ENCODE assay signal across 14 mouse cellular contexts in genomic region chr19:7334049-7334448, GRCm38 (mm10). TPM values are rescaled to one million over a fixed set of nuclear protein-coding genes. Genes with fewer than 3 reads are reported as not detected.
DNase-seq lines count a peak whose midpoint lies in the region; ATAC-seq and TF ChIP-seq lines count a peak whose summit lies in the region.
"Had no signal": no experiment of that assay in that cellular context is flagged by ENCODE, and none has a peak within 500 bp of the region (broad histone marks: within the 10 kb centered on the region; RNA-seq: fewer than 3 reads in every experiment).

No protein-coding gene starts in this region.

- no peak for DNase-seq in liver, postnatal 0 days
- DNase-seq in kidney, adult 2 months: peak; percentile 77
- peak; percentile 66 to 80 for DNase-seq in lung, adult 18-20 months
- DNase-seq in adrenal gland, postnatal 10 days: no peak
- no peak for DNase-seq in adipocyte (ENCODE audit: low spot score)
- no peak for DNase-seq in left cerebral cortex, adult 9 months (ENCODE audit: low spot score in 2 of 2)
- DNase-seq: cerebellum, postnatal 14 days; heart, postnatal 10 days; right cerebral cortex, postnatal 14 days had no signal

- H3K9ac ChIP-seq in liver, embryonic 15.5 days: no peak overlapping the region
- no peak overlapping the region for H3K9ac ChIP-seq in liver, postnatal 0 days (replicated peaks)
- H3K9ac ChIP-seq in stomach, embryonic 15.5 days: no peak overlapping the region
- H3K9ac ChIP-seq: neural tube, embryonic 15.5 days had no signal

- no peak overlapping the region for H3K27ac ChIP-seq in liver, embryonic 15.5 days (replicated peaks)
- H3K27ac ChIP-seq in liver, postnatal 0 days (ENCODE audit: low read depth): no peak overlapping the region
- peak overlapping the region; percentile 85 for H3K27ac ChIP-seq in kidney, adult 2 months (ENCODE audit: insufficient read depth, low read depth, low read length)
- peak overlapping the region; percentile 87 for H3K27ac ChIP-seq in stomach, embryonic 15.5 days
- H3K27ac ChIP-seq: hindbrain, postnatal 0 days; neural tube, embryonic 15.5 days had no signal

- TF ChIP-seq CTCF in liver, postnatal 0 days (IDR thresholded peaks at IDR 0.05; ENCODE audit: low read depth): no peak
- TF ChIP-seq CTCF in kidney, adult 2 months (conservative IDR thresholded peaks at IDR 0.05; ENCODE audit: insufficient read depth, insufficient read length, low read depth, low read length): no peak

- H3K27me3 ChIP-seq in liver, embryonic 15.5 days: no peaks in the 10 kb centered on the region
- H3K27me3 ChIP-seq in liver, postnatal 0 days (ENCODE audit: insufficient read depth, low read length): no peaks in the 10 kb centered on the region
- H3K27me3 ChIP-seq in kidney, adult 2 months (replicated peaks; ENCODE audit: control insufficient read depth, insufficient read depth, low read length): no peaks in the 10 kb centered on the region
- H3K27me3 ChIP-seq in stomach, embryonic 15.5 days (replicated peaks): no peaks in the 10 kb centered on the region
- H3K27me3 ChIP-seq: neural tube, embryonic 15.5 days had no signal

- H3K4me1 ChIP-seq in liver, embryonic 15.5 days (replicated peaks): peaks cover 46% of the 10 kb centered on the region
- H3K4me1 ChIP-seq in liver, postnatal 0 days (ENCODE audit: insufficient read depth): peaks cover 20% of the 10 kb centered on the region
- peaks cover 22% of the 10 kb centered on the region for H3K4me1 ChIP-seq in kidney, adult 2 months (ENCODE audit: control insufficient read depth, insufficient read depth, low read length)
- H3K4me1 ChIP-seq in stomach, embryonic 15.5 days: peaks cover 36% of the 10 kb centered on the region

- H3K4me3 ChIP-seq in liver, embryonic 15.5 days (replicated peaks): no peak overlapping the region
- H3K4me3 ChIP-seq in liver, postnatal 0 days (ENCODE audit: low read depth, low read length): no peak overlapping the region
- no peak overlapping the region for H3K4me3 ChIP-seq in kidney, adult 2 months (ENCODE audit: insufficient read depth, low read depth, low read length)
- H3K4me3 ChIP-seq in stomach, embryonic 15.5 days (replicated peaks): 0 out of 2 replicates have a peak overlapping the region, but pooled peaks have one; percentile 7
- H3K4me3 ChIP-seq: erythroblast, embryonic 14.5 days; neural tube, embryonic 15.5 days had no signal

- WGBS in liver, embryonic 15.5 days (ENCODE audit: insufficient replicate concordance): 68% methylated on average over 2 of the region's 2 CpGs
- 75% methylated on average over 2 of the region's 2 CpGs for WGBS in liver, postnatal 0 days (ENCODE audit: insufficient replicate concordance)
- WGBS in kidney, adult 2 months: 33% methylated on average over 2 of the region's 2 CpGs
- WGBS in stomach, embryonic 15.5 days: 45% methylated on average over 2 of the region's 2 CpGs

- TF ChIP-seq POLR2A in kidney, adult 2 months (IDR thresholded peaks at IDR 0.05; ENCODE audit: low read depth, low read length): no peak

- TF ChIP-seq EP300 in liver, postnatal 0 days (IDR thresholded peaks at IDR 0.05; ENCODE audit: low read depth): no peak

- H3K36me3 ChIP-seq in liver, embryonic 15.5 days (replicated peaks): peaks cover 29% of the 10 kb centered on the region
- peaks cover 8% of the 10 kb centered on the region for H3K36me3 ChIP-seq in liver, postnatal 0 days (replicated peaks; ENCODE audit: insufficient read depth, low read length)
- H3K36me3 ChIP-seq in kidney, adult 2 months (ENCODE audit: control insufficient read depth, insufficient read depth, low read length): no peaks in the 10 kb centered on the region
- no peaks in the 10 kb centered on the region for H3K36me3 ChIP-seq in stomach, embryonic 15.5 days

- ATAC-seq in liver, embryonic 15.5 days (ENCODE audit: insufficient read depth): peak; percentile 38
- no peak for ATAC-seq in liver, postnatal 0 days
- ATAC-seq in stomach, embryonic 15.5 days (ENCODE audit: insufficient read depth, low FRiP score, low read depth): peak; percentile 94
- ATAC-seq: hindbrain, postnatal 0 days had no signal

- no peaks in the 10 kb centered on the region for H3K9me3 ChIP-seq in liver, embryonic 15.5 days (replicated peaks)
- H3K9me3 ChIP-seq in liver, postnatal 0 days (ENCODE audit: low read length): no peaks in the 10 kb centered on the region
- no peaks in the 10 kb centered on the region for H3K9me3 ChIP-seq in stomach, embryonic 15.5 days
- H3K9me3 ChIP-seq: neural tube, embryonic 15.5 days had no signal

- H3K4me2 ChIP-seq in liver, embryonic 15.5 days: no peak overlapping the region
- H3K4me2 ChIP-seq in liver, postnatal 0 days (ENCODE audit: low read depth, low read length): no peak overlapping the region
- peak overlapping the region; percentile 32 for H3K4me2 ChIP-seq in stomach, embryonic 15.5 days
- H3K4me2 ChIP-seq: neural tube, embryonic 15.5 days had no signal

RNA-seq across cellular contexts. Expression of gene Mark2, which starts 7.6 kb away (rescaled TPM):
- polyA plus RNA-seq in liver, embryonic 15.5 days (2015; fragmentation: Nextera tagmentation; extraction: Ambion mirVana): 20.0 and 24.4 TPM in 2 replicates
- polyA plus RNA-seq in liver, postnatal 0 days (2015; fragmentation: Nextera tagmentation; extraction: Ambion mirVana): 11.9 and 12.5 TPM in 2 replicates
- polyA plus RNA-seq in kidney, adult 2 months (2012; rRNA removed): 85.0 and 86.5 TPM in 2 replicates
- 55.7 and 57.7 TPM in 2 replicates for polyA plus RNA-seq in stomach, embryonic 15.5 days (2015; fragmentation: Nextera tagmentation; extraction: Ambion mirVana)
- 10 to 100 TPM; 61.8 to 73.3 TPM for total RNA-seq in adrenal gland, postnatal 10 days (2021)

RNA-seq across cellular contexts. Expression of gene Spindoc, which starts 48.7 kb away (rescaled TPM):
- 3.2 and 3.7 TPM in 2 replicates for polyA plus RNA-seq in liver, embryonic 15.5 days (2015; fragmentation: Nextera tagmentation; extraction: Ambion mirVana)
- polyA plus RNA-seq in liver, postnatal 0 days (2015; fragmentation: Nextera tagmentation; extraction: Ambion mirVana): 2.2 and 3.6 TPM in 2 replicates
- 14.0 and 15.0 TPM in 2 replicates for polyA plus RNA-seq in kidney, adult 2 months (2012; rRNA removed)
- polyA plus RNA-seq in stomach, embryonic 15.5 days (2015; fragmentation: Nextera tagmentation; extraction: Ambion mirVana): 22.5 and 22.8 TPM in 2 replicates
- total RNA-seq in adrenal gland, postnatal 10 days (2021): 10 to 100 TPM; 23.2 to 23.8 TPM

Comparison
In these comparisons a context has a peak if more than half of its experiments do, and no peak if none do; other contexts are left out.
1. H3K27ac ChIP-seq: peak in kidney, adult 2 months (single experiment) and stomach, embryonic 15.5 days (single experiment); none in liver, embryonic 15.5 days (single experiment) and liver, postnatal 0 days (single experiment).
2. DNase-seq: peak in kidney, adult 2 months (single experiment) and lung, adult 18-20 months (2 of 2); none in liver, postnatal 0 days (single experiment), adrenal gland, postnatal 10 days (single experiment), adipocyte (single experiment) and left cerebral cortex, adult 9 months (0 of 2).